Mouse (Mus musculus): ENCODE measurements around the gene Ly6g5b. TPM values are rescaled to one million over a fixed set of nuclear protein-coding genes. Genes with fewer than 3 reads are reported as not detected.

Ly6g5b gene
- polyA plus RNA-seq, 1 experiment from 2014 or later, result 0.44 TPM

- Histone ChIP-seq H3K9me3 (ENCODE audit: control insufficient read depth, low read length) (no peaks in the 10 kb centered on the region), H3K27ac (no peak overlapping the region), H3K9ac (no peak overlapping the region), H3K4me2 (replicated peaks) (no peak overlapping the region), H3K27me3 (ENCODE audit: control insufficient read depth, insufficient read depth, low read length) (no peaks in the 10 kb centered on the region), H3K36me3 (replicated peaks; ENCODE audit: control insufficient read depth, insufficient read depth) (peaks cover 66% of the 10 kb centered on the region), H3K4me3 (replicated peaks; ENCODE audit: low read length) (no peak overlapping the region), H3K4me1 (replicated peaks; ENCODE audit: control insufficient read depth, insufficient read depth, low read length) (no peaks in the 10 kb centered on the region)
- DNase-seq (ENCODE audit: low spot score), result no peak
- 71% methylated on average over 6 of the region's 6 CpGs for WGBS
- no peak for ATAC-seq (ENCODE audit: low FRiP score)
Observed at GRCm38 (mm10) chr17:35103221-35103690, 12.0 kb downstream of the Ly6g5b start.

- DNase-seq (ENCODE audit: low spot score), result no peak
- Histone ChIP-seq H3K9me3 (ENCODE audit: control insufficient read depth, low read length) (no peaks in the 10 kb centered on the region), H3K4me3 (replicated peaks; ENCODE audit: low read length) (no peak overlapping the region), H3K9ac (no peak overlapping the region), H3K36me3 (replicated peaks; ENCODE audit: control insufficient read depth, insufficient read depth) (peaks cover 75% of the 10 kb centered on the region), H3K4me2 (replicated peaks) (no peak overlapping the region), H3K27ac (no peak overlapping the region), H3K27me3 (ENCODE audit: control insufficient read depth, insufficient read depth, low read length) (no peaks in the 10 kb centered on the region), H3K4me1 (replicated peaks; ENCODE audit: control insufficient read depth, insufficient read depth, low read length) (no peaks in the 10 kb centered on the region)
- 74% methylated on average over 8 of the region's 8 CpGs for WGBS
- no peak for ATAC-seq (ENCODE audit: low FRiP score)
Observed at GRCm38 (mm10) chr17:35102299-35102698, 12.9 kb downstream of the Ly6g5b start.

- WGBS, result 86% methylated on average over 11 of the region's 11 CpGs
- H3K27me3 ChIP-seq (ENCODE audit: control insufficient read depth, insufficient read depth, low read length), result no peaks in the 10 kb centered on the region
Observed at GRCm38 (mm10) chr17:35101161-35101560, 14.1 kb downstream of the Ly6g5b start.

GRCm38 (mm10) chr17:35100196-35100765, 14.9 kb downstream of the Ly6g5b start:
- peaks cover 95% of the 10 kb centered on the region for H3K36me3 ChIP-seq (replicated peaks; ENCODE audit: control insufficient read depth, insufficient read depth)
- no peaks in the 10 kb centered on the region for H3K4me1 ChIP-seq (replicated peaks; ENCODE audit: control insufficient read depth, insufficient read depth, low read length)
- H3K4me2 ChIP-seq (replicated peaks), result no peak overlapping the region
- 80% methylated on average over 10 of the region's 10 CpGs for WGBS
- H3K4me3 ChIP-seq (replicated peaks; ENCODE audit: low read length), result no peak overlapping the region
- ATAC-seq (ENCODE audit: low FRiP score) (no peak), DNase-seq (ENCODE audit: low spot score) (no peak)
- no peaks in the 10 kb centered on the region for H3K9me3 ChIP-seq (ENCODE audit: control insufficient read depth, low read length)
- H3K9ac ChIP-seq, result no peak overlapping the region
- H3K27ac ChIP-seq, result no peak overlapping the region
- H3K27me3 ChIP-seq (ENCODE audit: control insufficient read depth, insufficient read depth, low read length), result no peaks in the 10 kb centered on the region

More at GRCm38 (mm10) chr17:35101161-35101560, 14.1 kb downstream of the Ly6g5b start:
- Histone ChIP-seq H3K27ac (no peak overlapping the region), H3K9ac (no peak overlapping the region), H3K9me3 (ENCODE audit: control insufficient read depth, low read length) (no peaks in the 10 kb centered on the region), H3K4me3 (replicated peaks; ENCODE audit: low read length) (no peak overlapping the region), H3K4me1 (replicated peaks; ENCODE audit: control insufficient read depth, insufficient read depth, low read length) (no peaks in the 10 kb centered on the region), H3K4me2 (replicated peaks) (no peak overlapping the region), H3K36me3 (replicated peaks; ENCODE audit: control insufficient read depth, insufficient read depth) (peaks cover 87% of the 10 kb centered on the region)
- ATAC-seq (ENCODE audit: low FRiP score) (no peak), DNase-seq (ENCODE audit: low spot score) (no peak)

- DNase-seq (ENCODE audit: low spot score), result no peak
- no peaks in the 10 kb centered on the region for H3K9me3 ChIP-seq (ENCODE audit: control insufficient read depth, low read length)
- WGBS, result 76% methylated on average over 12 of the region's 12 CpGs
- no peaks in the 10 kb centered on the region for H3K4me1 ChIP-seq (replicated peaks; ENCODE audit: control insufficient read depth, insufficient read depth, low read length)
- H3K36me3 ChIP-seq (replicated peaks; ENCODE audit: control insufficient read depth, insufficient read depth), result peaks cover 99% of the 10 kb centered on the region
- H3K4me2 ChIP-seq (replicated peaks), result no peak overlapping the region
- H3K27ac ChIP-seq, result no peak overlapping the region
- H3K4me3 ChIP-seq (replicated peaks; ENCODE audit: low read length), result no peak overlapping the region
- ATAC-seq (ENCODE audit: low FRiP score), result no peak
- H3K27me3 ChIP-seq (ENCODE audit: control insufficient read depth, insufficient read depth, low read length), result no peaks in the 10 kb centered on the region
- H3K9ac ChIP-seq, result no peak overlapping the region
Observed at GRCm38 (mm10) chr17:35097164-35097655, 18.0 kb downstream of the Ly6g5b start.

GRCm38 (mm10) chr17:35096597-35096996, 18.6 kb downstream of the Ly6g5b start:
- H3K9ac ChIP-seq, result no peak overlapping the region
- no peak for ATAC-seq (ENCODE audit: low FRiP score)
- no peak overlapping the region for H3K4me2 ChIP-seq (replicated peaks)
- H3K9me3 ChIP-seq (ENCODE audit: control insufficient read depth, low read length), result no peaks in the 10 kb centered on the region
- H3K4me3 ChIP-seq (replicated peaks; ENCODE audit: low read length), result no peak overlapping the region
- DNase-seq (ENCODE audit: low spot score), result no peak
- peaks cover 97% of the 10 kb centered on the region for H3K36me3 ChIP-seq (replicated peaks; ENCODE audit: control insufficient read depth, insufficient read depth)
- WGBS, result 83% methylated on average over 12 of the region's 12 CpGs
- H3K4me1 ChIP-seq (replicated peaks; ENCODE audit: control insufficient read depth, insufficient read depth, low read length), result no peaks in the 10 kb centered on the region
- H3K27ac ChIP-seq, result no peak overlapping the region
- no peaks in the 10 kb centered on the region for H3K27me3 ChIP-seq (ENCODE audit: control insufficient read depth, insufficient read depth, low read length)

- no peaks in the 10 kb centered on the region for H3K9me3 ChIP-seq (ENCODE audit: control insufficient read depth, low read length)
- no peak overlapping the region for H3K4me3 ChIP-seq (replicated peaks; ENCODE audit: low read length)
- no peak overlapping the region for H3K27ac ChIP-seq
- H3K4me2 ChIP-seq (replicated peaks), result no peak overlapping the region
- H3K36me3 ChIP-seq (replicated peaks; ENCODE audit: control insufficient read depth, insufficient read depth), result peaks cover 83% of the 10 kb centered on the region
- 94% methylated on average over 15 of the region's 15 CpGs for WGBS
- no peak overlapping the region for H3K9ac ChIP-seq
- no peaks in the 10 kb centered on the region for H3K27me3 ChIP-seq (ENCODE audit: control insufficient read depth, insufficient read depth, low read length)
- peaks cover 9% of the 10 kb centered on the region for H3K4me1 ChIP-seq (replicated peaks; ENCODE audit: control insufficient read depth, insufficient read depth, low read length)
- DNase-seq (ENCODE audit: low spot score) (no peak), ATAC-seq (ENCODE audit: low FRiP score) (no peak)
Observed at GRCm38 (mm10) chr17:35094475-35095365, 20.5 kb downstream of the Ly6g5b start.

- DNase-seq (ENCODE audit: low spot score), result no peak
- no peak overlapping the region for H3K4me2 ChIP-seq (replicated peaks)
- H3K4me3 ChIP-seq (replicated peaks; ENCODE audit: low read length), result no peak overlapping the region
- no peaks in the 10 kb centered on the region for H3K9me3 ChIP-seq (ENCODE audit: control insufficient read depth, low read length)
- no peaks in the 10 kb centered on the region for H3K27me3 ChIP-seq (ENCODE audit: control insufficient read depth, insufficient read depth, low read length)
- peaks cover 10% of the 10 kb centered on the region for H3K4me1 ChIP-seq (replicated peaks; ENCODE audit: control insufficient read depth, insufficient read depth, low read length)
- H3K27ac ChIP-seq, result no peak overlapping the region
- 89% methylated on average over 14 of the region's 14 CpGs for WGBS
- no peak overlapping the region for H3K9ac ChIP-seq
- peaks cover 62% of the 10 kb centered on the region for H3K36me3 ChIP-seq (replicated peaks; ENCODE audit: control insufficient read depth, insufficient read depth)
- no peak for ATAC-seq (ENCODE audit: low FRiP score)
Observed at GRCm38 (mm10) chr17:35092403-35093198, 22.6 kb downstream of the Ly6g5b start.

All from hindbrain, embryonic 14.5 days (tissue).